Mouse (Mus musculus): ENCODE results near the gene Enpp6.

DNA sequence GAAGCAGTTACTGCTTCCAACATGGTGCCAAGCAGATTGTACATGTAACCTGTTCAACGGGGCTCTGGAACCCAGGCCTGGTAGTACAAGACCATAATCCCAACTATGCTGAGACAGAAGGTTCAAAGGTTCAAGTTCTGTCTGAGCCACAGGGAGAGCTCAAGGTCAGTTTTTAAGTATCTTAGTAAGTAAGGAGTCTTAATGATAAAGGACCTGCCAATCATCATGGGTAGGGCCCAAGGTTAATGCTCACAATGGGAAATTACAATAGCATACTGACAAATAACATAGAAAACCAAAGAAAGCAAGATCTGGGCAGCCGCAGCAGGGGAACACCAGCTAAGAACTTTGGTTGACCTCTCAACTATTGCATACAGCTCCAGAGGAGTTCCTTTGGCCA is 72.3 kb downstream of the Enpp6 start:
- TF ChIP-seq CTCF (conservative IDR thresholded peaks at IDR 0.05; ENCODE audit: low read length): no peak
- no peak for TF ChIP-seq POU5F1 (IDR thresholded peaks at IDR 0.05; ENCODE audit: borderline replicate concordance, low read length)
